ENCODE assay signal across 13 mouse cellular contexts in genomic region chr12:71640058-71640501, GRCm38 (mm10).
DNase-seq lines count a peak whose midpoint lies in the region; ATAC-seq and TF ChIP-seq lines count a peak whose summit lies in the region.
"Had no signal": no experiment of that assay in that cellular context is flagged by ENCODE, and none has a peak within 500 bp of the region (broad histone marks: within the 10 kb centered on the region; RNA-seq: fewer than 3 reads in every experiment).

No protein-coding gene starts in this region.

- H3K27me3 ChIP-seq in kidney, embryonic 15.5 days = no peaks in the 10 kb centered on the region
- H3K27me3 ChIP-seq in heart, embryonic 10.5 days (ENCODE audit: insufficient read depth, poor library complexity, severe bottlenecking) = no peaks in the 10 kb centered on the region; the same call in 1 of the 2 replicates
- no peaks in the 10 kb centered on the region for H3K27me3 ChIP-seq in liver, embryonic 11.5 days (replicated peaks; ENCODE audit: control insufficient read depth, insufficient read depth, low read length)
- H3K27me3 ChIP-seq in hindbrain, embryonic 10.5 days (ENCODE audit: insufficient read depth, poor library complexity, severe bottlenecking) = no peaks in the 10 kb centered on the region
- H3K27me3 ChIP-seq: hindbrain, embryonic 12.5 days had no signal

- H3K9ac ChIP-seq in kidney, embryonic 15.5 days = no peak overlapping the region
- H3K9ac ChIP-seq in liver, embryonic 11.5 days (ENCODE audit: low read depth, low read length) = no peak overlapping the region
- H3K9ac ChIP-seq: hindbrain, embryonic 12.5 days had no signal

- ATAC-seq in kidney, embryonic 15.5 days (replicated peaks; ENCODE audit: low FRiP score) = no peak
- ATAC-seq in liver, embryonic 11.5 days (replicated peaks; ENCODE audit: low FRiP score) = no peak

- 0 out of 2 replicates have a peak overlapping the region, but pooled peaks have one; percentile 22 for H3K27ac ChIP-seq in kidney, embryonic 15.5 days
- H3K27ac ChIP-seq in heart, embryonic 10.5 days = peak overlapping the region; percentile 56
- H3K27ac ChIP-seq in liver, embryonic 11.5 days (ENCODE audit: low read depth, low read length) = 0 out of 2 replicates have a peak overlapping the region, but pooled peaks have one; percentile 15
- no peak overlapping the region for H3K27ac ChIP-seq in hindbrain, embryonic 10.5 days
- H3K27ac ChIP-seq: hindbrain, embryonic 12.5 days; limb, embryonic 10.5 days had no signal

- no peak for DNase-seq in kidney, adult 11 months
- peak; percentile 49 for DNase-seq in brain, embryonic 14.5 days (ENCODE audit: low read depth)
- no peak for DNase-seq in heart, embryonic 10.5 days (ENCODE audit: low spot score)
- DNase-seq in liver, embryonic 11.5 days (ENCODE audit: low spot score) = no peak
- no peak for DNase-seq in frontal cortex, postnatal 10 days (ENCODE audit: low spot score in 2 of 2)
- DNase-seq in hindbrain, embryonic 10.5 days (ENCODE audit: low spot score) = no peak
- no peak for DNase-seq in left cerebral cortex, adult 18-20 months (ENCODE audit: low spot score in 2 of 2)
- DNase-seq: cerebellum, adult 18-20 months; thymus, postnatal 4 days had no signal

- no peak for TF ChIP-seq CTCF in brain, embryonic 14.5 days (IDR thresholded peaks at IDR 0.05; ENCODE audit: borderline replicate concordance, extremely low read depth, insufficient read depth, insufficient read length)

- no peak for TF ChIP-seq POLR2A in brain, embryonic 14.5 days (IDR thresholded peaks at IDR 0.05; ENCODE audit: borderline replicate concordance, extremely low read depth, insufficient read depth, insufficient read length, poor library complexity, severe bottlenecking)

- no peaks in the 10 kb centered on the region for H3K9me3 ChIP-seq in kidney, embryonic 15.5 days (replicated peaks)
- no peaks in the 10 kb centered on the region for H3K9me3 ChIP-seq in heart, embryonic 10.5 days
- no peaks in the 10 kb centered on the region for H3K9me3 ChIP-seq in liver, embryonic 11.5 days (ENCODE audit: control insufficient read depth, low read length)
- H3K9me3 ChIP-seq in hindbrain, embryonic 10.5 days = no peaks in the 10 kb centered on the region
- H3K9me3 ChIP-seq: hindbrain, embryonic 12.5 days; limb, embryonic 10.5 days had no signal

- H3K4me3 ChIP-seq in kidney, embryonic 15.5 days (replicated peaks) = no peak overlapping the region
- 0 out of 2 replicates have a peak overlapping the region, but pooled peaks have one; percentile 15 for H3K4me3 ChIP-seq in heart, embryonic 10.5 days
- H3K4me3 ChIP-seq in liver, embryonic 11.5 days (ENCODE audit: low read depth, low read length) = no peak overlapping the region
- no peak overlapping the region for H3K4me3 ChIP-seq in hindbrain, embryonic 10.5 days
- H3K4me3 ChIP-seq: erythroblast, embryonic 14.5 days; hindbrain, embryonic 12.5 days; limb, embryonic 10.5 days had no signal

- H3K4me1 ChIP-seq in kidney, embryonic 15.5 days = peaks cover 38% of the 10 kb centered on the region
- peaks cover 20% of the 10 kb centered on the region for H3K4me1 ChIP-seq in heart, embryonic 10.5 days
- no peaks in the 10 kb centered on the region for H3K4me1 ChIP-seq in liver, embryonic 11.5 days (replicated peaks; ENCODE audit: control insufficient read depth, insufficient read depth, low read length)
- 0 out of 2 replicates have a peak, but pooled peaks cover 10% of the 10 kb centered on the region for H3K4me1 ChIP-seq in hindbrain, embryonic 10.5 days (replicated peaks)

- H3K4me2 ChIP-seq in kidney, embryonic 15.5 days = no peak overlapping the region
- no peak overlapping the region for H3K4me2 ChIP-seq in liver, embryonic 11.5 days
- H3K4me2 ChIP-seq: hindbrain, embryonic 12.5 days had no signal

- 44% methylated on average over 10 of the region's 10 CpGs for WGBS in kidney, embryonic 15.5 days
- 14% methylated on average over 10 of the region's 10 CpGs for WGBS in heart, embryonic 10.5 days
- 33% methylated on average over 10 of the region's 10 CpGs for WGBS in liver, embryonic 11.5 days
- 71% methylated on average over 10 of the region's 10 CpGs for WGBS in hindbrain, embryonic 10.5 days

- no peaks in the 10 kb centered on the region for H3K36me3 ChIP-seq in kidney, embryonic 15.5 days
- no peaks in the 10 kb centered on the region for H3K36me3 ChIP-seq in heart, embryonic 10.5 days
- no peaks in the 10 kb centered on the region for H3K36me3 ChIP-seq in liver, embryonic 11.5 days (ENCODE audit: control insufficient read depth, insufficient read depth, low read length)
- H3K36me3 ChIP-seq in hindbrain, embryonic 10.5 days = no peaks in the 10 kb centered on the region
- H3K36me3 ChIP-seq: hindbrain, embryonic 12.5 days; limb, embryonic 10.5 days had no signal
